Mouse (Mus musculus) embryonic facial prominence, embryonic 14.5 days (tissue): ENCODE data around the gene Cobl. TPM values are rescaled to one million over a fixed set of nuclear protein-coding genes. Genes with fewer than 3 reads are reported as not detected.

ENCODE experiments used
- ATAC-seq: fragments of 200-750 bp; cut with Nextera tagmentation; 2 replicates; pipeline ENCODE4 v1.8.0; 2017; ENCODE audit warnings: low read depth, moderate number of reproducible peaks, moderate TSS enrichment
- DNase-seq: peaks from one replicate; pipeline ENCODE4 v3.0.0-alpha.2; 2015; ENCODE audit warnings: low spot score
- H3K27ac ChIP-seq: fragments of 300-500 bp; sonication (generic); replicated peaks from 2 replicates; pipeline ENCODE4 v1.5.1; 2014; ENCODE audit warnings: low read depth, mild to moderate bottlenecking, low read length, moderate library complexity
- H3K27me3 ChIP-seq: fragments of 300-500 bp; sonication (generic); replicated peaks from 2 replicates; pipeline ENCODE4 v1.6.1; 2014; ENCODE audit warnings: low read length; ENCODE audit not compliant: control insufficient read depth, insufficient read depth
- H3K36me3 ChIP-seq: fragments of 300-500 bp; sonication (generic); 2 replicates; pipeline ENCODE4 v1.6.1; 2014; ENCODE audit warnings: low read length, mixed read lengths; ENCODE audit not compliant: control insufficient read depth, insufficient read depth
- H3K4me1 ChIP-seq: fragments of 300-500 bp; sonication (generic); 2 replicates; pipeline ENCODE4 v1.6.1; 2014; ENCODE audit warnings: antibody characterized with exemption, low read length; ENCODE audit not compliant: control insufficient read depth, insufficient read depth
- H3K4me2 ChIP-seq: fragments of 300-500 bp; sonication (generic); 2 replicates; pipeline ENCODE4 v1.6.1; 2014; ENCODE audit warnings: low read depth, mild to moderate bottlenecking, low read length, moderate library complexity, mixed read lengths
- H3K4me3 ChIP-seq: fragments of 300-500 bp; sonication (generic); 2 replicates; pipeline ENCODE4 v1.5.1; 2014; ENCODE audit warnings: low read depth, mild to moderate bottlenecking, low read length
- H3K9ac ChIP-seq: fragments of 300-500 bp; sonication (generic); 2 replicates; pipeline ENCODE4 v1.6.1; 2014; ENCODE audit warnings: low read depth, mild to moderate bottlenecking, low read length, moderate library complexity, mixed read lengths
- H3K9me3 ChIP-seq: fragments of 300-500 bp; sonication (generic); 2 replicates; pipeline ENCODE4 v1.6.1; 2016; ENCODE audit warnings: low read length; ENCODE audit not compliant: control insufficient read depth
- WGBS: fragments of 180-500 bp; shearing (Covaris S2); extraction: QIAGEN DNeasy Blood & Tissue Kit; methylation state at CpG from one replicate; pipeline ENCODE4 v1.1.7; 2014; 5-methylcytosine and 5-hydroxymethylcytosine counted together
- polyA plus RNA-seq: library from polyadenylated mRNA; unstranded; fragments of >200 nt; fragmentation: Nextera tagmentation; extraction: Ambion mirVana; gene quantifications from 2 replicates; pipeline ENCODE4 v1.2.1, GENCODE M21; 2014

The Cobl gene
- polyA plus RNA-seq, 1 experiment from 2014 or later, result 62.0 TPM

DNA sequence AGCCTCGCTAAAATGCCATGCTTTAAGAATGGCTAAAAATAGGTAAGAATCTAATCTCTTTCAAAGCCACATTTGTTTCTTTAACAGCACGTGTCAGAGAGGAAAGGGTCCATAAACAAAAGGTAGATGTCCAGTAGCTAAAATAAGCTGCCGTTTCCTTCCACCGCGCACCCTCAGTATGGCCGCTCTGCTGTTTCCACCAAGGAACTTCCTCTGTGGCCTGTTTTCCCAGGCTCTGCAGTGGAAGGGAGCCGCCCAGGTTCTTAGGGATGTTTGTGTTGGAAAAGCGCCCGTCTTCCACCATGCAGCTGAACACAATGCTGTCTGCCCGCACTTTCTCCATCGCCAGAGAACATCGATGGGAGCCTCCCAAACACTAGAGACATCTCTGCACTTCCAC is 128.6 kb downstream of the Cobl start:
- no peak for ATAC-seq
- H3K36me3 ChIP-seq, result no peaks in the 10 kb centered on the region
- 0 out of 2 replicates have a peak, but pooled peaks cover 2% of the 10 kb centered on the region for H3K4me1 ChIP-seq
- H3K4me2 ChIP-seq, result no peak overlapping the region
- H3K27me3 ChIP-seq, result no peaks in the 10 kb centered on the region
- 0 out of 2 replicates have a peak overlapping the region, but pooled peaks have one; percentile 21 for H3K27ac ChIP-seq
- H3K9ac ChIP-seq, result no peak overlapping the region
- DNase-seq, result peak; percentile 56
- H3K4me3 ChIP-seq, result no peak overlapping the region
- H3K9me3 ChIP-seq, result no peaks in the 10 kb centered on the region
- 65% methylated on average over 12 of the region's 12 CpGs for WGBS

DNA sequence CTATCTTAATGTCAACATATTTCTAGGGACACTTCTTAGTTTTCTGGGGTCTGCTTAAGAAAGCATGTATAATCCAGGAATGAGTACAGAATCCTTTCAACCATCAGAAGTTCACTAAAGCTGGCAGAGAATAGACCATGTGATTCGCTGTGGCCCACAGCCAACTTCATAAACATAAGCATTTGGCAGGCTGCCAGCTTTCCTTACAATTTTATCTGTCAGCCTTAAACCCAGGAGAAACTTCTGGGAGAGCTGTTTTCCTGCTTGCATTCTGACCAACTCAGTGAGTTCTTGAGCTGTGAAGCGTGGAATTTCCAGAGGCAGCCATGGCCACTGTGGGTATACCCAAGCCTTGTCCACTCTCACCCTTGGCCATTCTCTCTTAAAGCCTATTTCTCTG is 132.8 kb downstream of the Cobl start:
- Histone ChIP-seq H3K27ac (0 out of 2 replicates have a peak overlapping the region, but pooled peaks have one; percentile 8), H3K27me3 (no peaks in the 10 kb centered on the region), H3K9ac (no peak overlapping the region), H3K4me2 (no peak overlapping the region), H3K4me1 (0 out of 2 replicates have a peak, but pooled peaks cover 2% of the 10 kb centered on the region), H3K9me3 (no peaks in the 10 kb centered on the region), H3K36me3 (no peaks in the 10 kb centered on the region), H3K4me3 (no peak overlapping the region)
- ATAC-seq (peak; percentile 76), DNase-seq (peak; percentile 94)
- 29% methylated on average over 2 of the region's 2 CpGs for WGBS

DNA sequence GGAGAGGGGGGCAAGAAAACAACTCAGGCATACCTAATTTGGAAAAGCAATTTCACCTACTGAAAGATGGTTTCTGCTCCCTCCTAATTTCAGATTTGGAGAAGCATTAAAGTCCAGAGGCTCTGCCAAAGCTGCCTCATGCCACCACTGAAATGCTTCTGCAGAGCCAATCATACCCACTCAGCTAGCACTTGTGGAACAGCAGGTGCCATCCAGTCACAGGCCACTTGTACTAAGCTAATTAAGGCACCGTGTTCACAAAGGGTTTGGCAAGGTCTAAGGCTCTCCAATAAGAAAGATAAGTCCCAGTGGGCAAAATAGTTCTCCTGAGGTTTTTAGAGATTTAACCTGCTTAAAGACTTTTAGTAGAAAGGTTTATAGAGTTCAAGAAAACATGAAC is 143.3 kb downstream of the Cobl start:
- H3K9me3 ChIP-seq, result no peaks in the 10 kb centered on the region
- H3K4me1 ChIP-seq, result no peaks in the 10 kb centered on the region
- no peak overlapping the region for H3K4me3 ChIP-seq
- H3K27ac ChIP-seq, result no peak overlapping the region
- H3K4me2 ChIP-seq, result no peak overlapping the region
- DNase-seq (no peak), ATAC-seq (no peak)
- H3K27me3 ChIP-seq, result no peaks in the 10 kb centered on the region
- 78% methylated on average over 1 of the region's 1 CpGs for WGBS
- H3K9ac ChIP-seq, result no peak overlapping the region
- no peaks in the 10 kb centered on the region for H3K36me3 ChIP-seq

DNA sequence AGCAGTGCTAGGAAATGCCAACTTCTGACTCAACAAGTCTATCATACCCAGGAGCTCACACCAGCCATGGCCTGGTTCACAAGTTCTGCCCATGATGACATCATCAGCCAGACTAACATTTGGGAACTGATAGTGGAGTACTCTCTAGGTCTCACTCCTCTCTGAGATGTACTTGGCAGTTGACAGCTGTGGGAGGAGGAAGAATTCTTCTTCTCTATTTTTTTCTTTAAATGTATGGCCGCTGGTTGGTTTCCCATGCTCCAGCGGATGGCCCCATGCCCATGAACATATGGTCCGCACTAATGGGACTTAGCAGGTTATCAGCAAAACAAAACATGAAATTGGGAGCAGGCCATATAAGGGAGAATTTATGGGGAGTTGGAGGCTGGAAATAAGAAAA is 145.4 kb downstream of the Cobl start:
- H3K27me3 ChIP-seq, result no peaks in the 10 kb centered on the region
- no peak overlapping the region for H3K9ac ChIP-seq
- DNase-seq, result peak; percentile 14
- ATAC-seq, result no peak
- H3K4me2 ChIP-seq, result no peak overlapping the region
- H3K4me3 ChIP-seq, result no peak overlapping the region
- H3K9me3 ChIP-seq, result no peaks in the 10 kb centered on the region
- 87% methylated on average over 3 of the region's 3 CpGs for WGBS
- no peaks in the 10 kb centered on the region; the same call in 1 of the 2 replicates for H3K4me1 ChIP-seq
- no peaks in the 10 kb centered on the region for H3K36me3 ChIP-seq
- H3K27ac ChIP-seq, result no peak overlapping the region

DNA sequence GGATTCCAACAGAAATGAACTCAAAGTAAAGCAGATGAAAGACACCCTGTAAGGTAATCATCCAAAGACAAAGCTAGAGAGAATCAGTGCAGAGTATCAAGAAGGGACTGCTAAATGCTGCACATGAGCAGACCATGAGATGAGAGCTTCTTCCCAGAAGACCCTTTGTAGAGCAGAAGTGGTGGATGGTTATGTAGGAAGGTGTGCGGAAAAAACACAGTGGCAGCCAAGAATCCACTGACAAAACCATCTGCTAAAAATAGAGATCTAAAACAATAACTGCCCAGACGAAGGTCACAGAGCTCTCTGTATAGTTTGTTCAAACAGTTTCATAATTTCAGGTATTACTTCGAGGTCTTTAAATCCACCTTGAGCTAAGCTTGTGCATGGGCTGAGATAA is 149.1 kb downstream of the Cobl start:
- H3K27ac ChIP-seq, result no peak overlapping the region
- H3K4me3 ChIP-seq, result no peak overlapping the region
- H3K9me3 ChIP-seq, result no peaks in the 10 kb centered on the region
- no peak for DNase-seq
- H3K9ac ChIP-seq, result no peak overlapping the region
- no peak for ATAC-seq
- H3K4me2 ChIP-seq, result no peak overlapping the region
- H3K27me3 ChIP-seq, result no peaks in the 10 kb centered on the region
- WGBS, result 73% methylated on average over 3 of the region's 3 CpGs
- no peaks in the 10 kb centered on the region for H3K36me3 ChIP-seq
- H3K4me1 ChIP-seq, result no peaks in the 10 kb centered on the region; the same call in 1 of the 2 replicates

DNA sequence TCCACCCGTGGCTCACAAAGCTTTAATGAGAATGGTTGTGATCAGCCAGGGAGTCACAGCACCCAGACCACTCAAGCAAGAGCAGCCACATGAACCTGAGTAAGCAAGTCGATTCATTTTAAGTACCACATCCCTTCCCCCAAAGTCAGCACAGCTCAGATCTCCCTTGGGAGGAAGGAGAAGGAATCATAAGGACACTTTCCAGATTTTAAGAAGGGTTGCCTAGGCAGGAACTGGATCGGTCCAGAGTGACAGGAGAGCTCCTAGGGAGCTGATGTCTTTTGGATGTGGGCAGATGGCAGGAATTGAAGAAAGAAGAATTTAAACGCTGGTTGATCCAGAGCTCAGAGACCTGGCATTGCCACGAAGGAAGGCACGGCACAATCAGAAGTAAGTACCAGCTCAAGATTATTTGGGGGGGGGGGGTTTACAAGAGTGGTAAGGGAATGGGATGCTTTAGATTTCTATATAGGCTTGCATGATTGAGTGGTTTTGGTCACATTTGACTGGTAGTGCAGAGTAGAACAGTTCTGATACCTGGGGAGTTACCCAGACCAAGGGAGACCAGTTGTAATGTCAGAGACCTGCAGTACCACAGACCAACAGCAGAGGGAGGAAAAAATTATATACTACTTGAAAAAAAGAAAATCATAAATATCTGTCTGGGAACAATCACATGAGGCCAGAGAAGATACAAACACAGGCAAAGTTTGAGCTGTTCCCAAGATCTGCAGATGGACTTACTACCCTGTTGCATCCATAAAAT is 150.3 kb downstream of the Cobl start:
- ATAC-seq (no peak), DNase-seq (peak; percentile 42)
- Histone ChIP-seq H3K9me3 (no peaks in the 10 kb centered on the region), H3K9ac (no peak overlapping the region), H3K27ac (no peak overlapping the region), H3K4me1 (no peaks in the 10 kb centered on the region; the same call in 1 of the 2 replicates), H3K36me3 (no peaks in the 10 kb centered on the region), H3K4me3 (no peak overlapping the region), H3K4me2 (no peak overlapping the region), H3K27me3 (no peaks in the 10 kb centered on the region)
- WGBS, result 78% methylated on average over 6 of the region's 6 CpGs

DNA sequence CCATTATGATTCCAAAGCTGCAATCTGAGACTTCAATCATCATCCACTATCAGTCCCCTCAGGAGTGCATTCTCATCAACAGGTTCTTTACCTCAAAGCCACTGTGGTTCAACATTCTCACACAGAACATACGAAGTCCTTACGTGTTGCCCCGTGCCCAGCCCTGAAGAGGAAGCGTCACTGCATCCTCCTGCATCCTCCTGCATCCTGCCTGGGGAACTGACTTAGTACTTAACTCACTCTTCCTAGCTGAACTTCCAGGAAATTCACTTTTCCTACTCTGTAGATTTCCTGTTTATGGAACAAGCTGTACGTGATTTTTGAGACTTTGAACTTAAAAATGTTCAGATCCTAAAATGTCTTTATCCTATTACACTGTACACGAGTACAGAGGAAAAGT is 153.3 kb downstream of the Cobl start:
- no peak for ATAC-seq
- no peaks in the 10 kb centered on the region for H3K27me3 ChIP-seq
- DNase-seq, result no peak
- no peak overlapping the region for H3K9ac ChIP-seq
- H3K4me2 ChIP-seq, result no peak overlapping the region
- no peak overlapping the region for H3K4me3 ChIP-seq
- no peaks in the 10 kb centered on the region; the same call in 1 of the 2 replicates for H3K4me1 ChIP-seq
- no peaks in the 10 kb centered on the region for H3K36me3 ChIP-seq
- WGBS, result 82% methylated on average over 6 of the region's 6 CpGs
- no peaks in the 10 kb centered on the region for H3K9me3 ChIP-seq
- no peak overlapping the region for H3K27ac ChIP-seq

DNA sequence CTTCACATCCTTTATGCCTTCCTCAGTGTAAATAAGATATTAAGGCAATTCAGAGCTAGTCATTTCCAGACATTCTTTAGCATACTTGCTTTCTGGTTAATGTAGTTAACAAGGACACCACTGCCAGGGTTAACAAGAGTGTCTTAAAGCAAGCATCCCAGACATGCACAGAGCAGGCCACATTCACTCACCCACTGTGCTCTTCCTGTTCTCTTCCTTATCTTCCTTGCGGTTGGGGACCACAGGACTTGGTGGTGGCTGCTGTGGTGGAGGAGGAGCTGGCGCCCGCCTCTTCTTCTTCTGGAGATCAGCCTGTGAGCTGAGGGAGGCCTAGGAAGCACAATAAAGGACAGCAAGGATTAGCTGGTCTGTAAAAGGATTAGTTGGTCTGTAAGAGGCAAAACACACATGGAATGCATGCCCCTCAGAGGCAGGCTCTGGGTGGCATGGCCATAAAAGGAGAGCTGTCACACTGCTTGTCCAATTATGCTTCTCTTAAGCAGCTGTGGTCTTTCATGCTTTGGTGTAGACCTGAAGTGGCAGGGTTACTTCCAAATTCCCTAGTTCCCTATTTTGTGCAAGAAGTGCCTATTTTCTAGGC is 155.2 kb downstream of the Cobl start:
- Histone ChIP-seq H3K27me3 (no peaks in the 10 kb centered on the region), H3K4me3 (no peak overlapping the region), H3K4me1 (no peaks in the 10 kb centered on the region), H3K9me3 (no peaks in the 10 kb centered on the region), H3K27ac (no peak overlapping the region), H3K9ac (no peak overlapping the region), H3K36me3 (no peaks in the 10 kb centered on the region), H3K4me2 (no peak overlapping the region)
- 50% methylated on average over 3 of the region's 3 CpGs for WGBS
- ATAC-seq (no peak), DNase-seq (peak; percentile 8)
